Mouse (Mus musculus) hindlimb bud, embryonic 11.5 days (tissue): Measurements from ENCODE around the gene Col11a1.

Experiments
- DNase-seq: peaks from one replicate; pipeline ENCODE4 v3.0.0-alpha.2; 2012; ENCODE audit warnings: low read depth, low spot score; ENCODE audit errors: extremely low spot score

Gene Col11a1

DNA sequence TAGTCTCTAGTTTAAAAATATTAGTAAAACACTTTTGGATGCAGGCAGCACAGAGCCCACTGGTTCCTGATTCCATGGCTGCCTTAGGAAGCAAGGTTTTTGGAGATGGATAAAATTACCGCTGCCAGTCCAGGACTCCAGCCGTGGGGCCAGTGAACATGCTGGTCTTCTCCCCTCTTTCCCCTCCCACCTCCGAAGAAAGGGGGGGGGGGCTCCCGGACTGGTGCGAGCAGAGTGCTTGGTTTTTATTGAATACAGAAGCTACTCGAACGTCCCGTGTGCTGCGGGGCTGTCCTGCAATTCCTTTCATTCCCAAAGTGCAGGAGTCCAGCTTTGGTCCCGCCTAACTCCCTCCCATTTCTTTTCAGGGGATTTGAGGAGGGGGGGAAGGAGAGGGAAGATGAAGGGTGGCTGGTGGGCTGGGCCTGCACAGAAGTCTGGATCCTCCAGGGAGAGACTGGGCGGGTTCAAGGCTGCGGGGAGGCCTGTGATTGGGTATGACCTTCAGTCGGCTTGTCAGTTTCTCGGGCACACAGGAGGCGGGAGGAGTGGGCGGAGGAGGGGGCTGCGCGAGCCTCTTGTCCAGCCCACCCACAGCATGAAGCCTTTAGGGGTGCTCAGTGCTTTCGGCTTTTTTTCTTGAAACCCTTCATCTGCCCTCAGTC lies at the start of gene Col11a1:
Gene Col11a1 (plus strand): TSS at position 570 of the 665 bp plus-strand sequence.
- DNase-seq: peak; percentile 62

DNA sequence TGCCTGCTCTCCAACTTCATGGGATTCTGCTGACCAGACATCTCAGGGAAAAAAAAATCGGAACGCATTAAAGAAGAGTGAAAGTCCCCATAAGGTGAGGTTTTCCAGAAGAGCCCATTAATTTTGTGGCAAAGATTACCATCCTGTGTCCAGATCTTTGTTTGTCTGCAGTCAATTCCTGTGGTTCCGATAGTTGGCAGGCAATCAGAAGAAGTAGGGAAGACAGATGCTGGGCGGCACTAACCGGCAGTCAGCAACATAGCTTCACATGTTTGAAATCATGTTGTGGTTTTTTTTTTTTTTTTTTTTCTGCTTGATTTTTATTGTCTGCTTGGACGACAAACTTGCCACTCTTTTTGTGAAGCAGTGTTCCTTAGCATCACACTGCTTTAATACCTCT lies 39.4 kb upstream of the Col11a1 start:
- no peak for DNase-seq

- DNase-seq: no peak
Observed at GRCm38 (mm10) chr3:114030886-114031285, 546 bp downstream of the Col11a1 start.

DNA sequence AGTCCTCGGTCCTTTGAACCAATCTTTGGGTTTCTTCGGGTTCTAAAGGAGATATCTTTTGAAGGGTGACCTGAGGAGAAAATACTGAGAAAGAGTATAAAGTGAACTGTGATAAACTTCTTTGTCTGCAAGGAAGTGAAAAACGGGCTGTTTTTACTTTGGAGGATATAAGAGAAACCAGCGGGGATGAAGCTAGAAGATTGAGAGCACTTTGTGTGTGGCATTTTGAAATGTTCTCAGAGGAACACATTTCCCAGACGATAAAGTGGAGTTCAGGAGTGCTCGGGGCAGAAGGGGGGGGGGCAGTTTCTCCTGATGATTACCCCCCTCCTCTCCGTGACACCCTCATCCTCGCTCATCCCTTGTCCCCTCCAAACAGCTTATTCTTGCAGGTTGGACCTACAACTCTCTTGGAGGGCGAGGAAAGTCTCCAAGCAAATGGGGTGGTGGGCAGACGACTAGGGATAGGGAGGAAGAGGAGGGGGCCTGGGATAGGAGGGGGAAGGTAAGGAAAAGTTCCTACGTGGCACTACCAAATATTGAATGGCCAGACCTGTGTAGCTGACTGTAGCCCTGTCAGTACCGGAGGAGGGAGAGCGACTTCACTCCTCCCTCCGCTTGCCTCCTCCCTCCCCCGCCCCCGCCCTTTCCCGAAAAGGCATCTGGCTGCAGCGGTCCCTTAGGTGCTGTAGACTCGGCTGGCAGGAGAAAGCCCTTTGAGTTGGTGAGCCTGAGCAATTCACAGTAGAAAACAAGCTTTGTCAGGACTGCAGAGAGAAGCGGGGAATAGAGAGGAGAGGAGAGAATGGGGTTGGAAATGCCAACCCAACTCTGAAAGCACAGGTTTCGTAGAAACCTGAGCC lies 1.2 kb downstream of the Col11a1 start:
- no peak for DNase-seq

DNA sequence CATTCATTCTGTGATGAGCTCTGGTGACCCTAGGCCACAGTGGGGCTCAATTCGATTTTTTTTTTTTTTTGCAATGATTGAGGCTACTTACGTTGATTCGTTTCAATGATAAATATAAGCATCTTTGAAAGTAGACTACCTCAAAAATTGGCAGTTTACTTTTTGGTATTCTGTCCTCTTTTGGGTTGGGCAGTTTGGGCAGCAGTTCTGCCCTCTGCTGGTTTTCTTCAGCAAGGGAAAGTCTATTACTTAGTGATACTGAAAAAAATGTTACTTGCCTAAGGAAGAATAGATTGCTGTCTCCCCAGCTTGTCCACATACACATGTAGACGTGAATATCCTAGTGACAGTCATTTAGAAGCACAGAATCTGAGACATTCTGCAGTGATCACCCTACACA lies 2.0 kb downstream of the Col11a1 start:
- no peak for DNase-seq

DNA sequence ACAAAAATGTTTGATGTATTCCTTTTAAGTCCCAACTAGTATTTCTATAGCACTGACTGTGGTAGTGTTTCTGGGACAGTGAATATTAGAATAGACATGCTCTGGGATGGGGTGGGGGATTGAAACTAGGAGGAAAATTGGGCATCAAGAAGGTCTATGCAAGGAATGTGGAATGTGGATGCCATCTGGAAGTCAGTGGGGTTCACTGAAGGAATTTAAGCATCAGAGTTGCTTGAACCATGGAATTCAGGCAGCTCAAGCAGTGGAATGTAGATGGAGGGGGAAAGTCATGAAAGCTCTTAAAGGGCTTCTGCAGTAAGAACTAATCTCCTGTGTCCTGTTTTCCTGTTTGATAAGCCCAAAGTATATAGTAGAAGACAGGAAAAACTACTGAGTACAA lies 22.1 kb downstream of the Col11a1 start:
- no peak for DNase-seq

GRCm38 (mm10) chr3:114053501-114053900 lies 23.2 kb downstream of the Col11a1 start:
- DNase-seq: no peak

GRCm38 (mm10) chr3:114065123-114065522 lies 34.8 kb downstream of the Col11a1 start:
- no peak for DNase-seq

- DNase-seq: no peak
Observed at GRCm38 (mm10) chr3:114065587-114065986, 35.2 kb downstream of the Col11a1 start.

- no peak for DNase-seq
Observed at GRCm38 (mm10) chr3:114099335-114099734, 69.0 kb downstream of the Col11a1 start.

GRCm38 (mm10) chr3:114107099-114107498 lies 76.8 kb downstream of the Col11a1 start:
- DNase-seq: no peak

DNA sequence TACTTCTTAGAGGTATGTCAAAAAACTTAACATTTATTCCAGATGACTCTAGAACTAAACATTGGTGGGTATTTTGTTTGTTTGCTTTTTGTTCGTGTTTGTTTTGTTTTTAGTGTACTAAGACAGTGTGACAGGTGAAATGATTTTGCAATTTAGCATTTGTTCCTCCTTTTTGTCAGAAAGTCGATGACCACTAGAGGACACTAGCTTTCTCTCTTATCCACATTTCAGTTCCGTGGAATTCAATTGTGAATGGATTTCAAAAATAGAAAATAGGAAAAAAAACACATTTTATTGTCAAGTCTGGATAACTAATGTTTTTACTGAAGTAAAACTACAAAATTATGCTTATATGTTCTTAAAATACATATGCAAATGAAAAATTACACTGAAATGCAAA lies 116.8 kb downstream of the Col11a1 start:
- DNase-seq: no peak

- DNase-seq: no peak
Observed at GRCm38 (mm10) chr3:114197964-114198750, 167.8 kb downstream of the Col11a1 start.

DNA sequence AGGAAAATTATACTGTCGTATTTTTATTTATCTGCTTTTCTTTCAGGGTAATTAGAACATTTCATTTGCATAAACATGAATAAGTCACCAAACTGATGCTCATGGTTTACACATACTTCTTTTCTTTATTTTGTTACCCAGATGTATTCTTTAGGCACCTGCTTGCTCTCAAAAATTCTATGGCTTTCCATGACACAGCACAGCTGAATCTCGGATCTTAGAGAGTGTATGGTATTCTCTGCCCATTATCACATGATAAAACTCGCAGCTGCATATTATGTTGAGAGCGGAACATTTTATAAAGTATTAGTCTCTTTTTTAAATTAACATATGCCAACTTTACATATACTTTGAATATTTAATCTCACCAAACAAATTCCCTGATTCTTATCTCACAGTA lies 181.9 kb downstream of the Col11a1 start:
- DNase-seq: no peak

DNA sequence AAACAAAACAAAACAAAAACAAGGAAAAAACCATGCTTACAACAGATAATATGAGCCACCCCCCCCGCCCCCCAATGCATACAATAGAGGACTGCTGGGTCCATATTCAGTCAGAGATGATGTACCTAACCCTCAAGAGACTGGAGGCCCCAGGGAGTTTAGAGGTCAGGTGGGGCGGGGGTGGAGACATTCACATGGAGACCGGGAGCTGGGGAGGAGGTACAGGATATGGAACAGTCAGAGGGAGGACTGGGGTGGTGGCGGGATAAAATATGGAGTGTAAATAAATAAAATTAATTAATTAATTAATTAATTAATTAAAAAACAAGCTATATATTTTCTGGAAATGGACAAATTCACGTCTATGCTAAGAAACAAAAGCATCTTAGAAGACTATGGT lies 185.8 kb downstream of the Col11a1 start:
- no peak for DNase-seq

DNA sequence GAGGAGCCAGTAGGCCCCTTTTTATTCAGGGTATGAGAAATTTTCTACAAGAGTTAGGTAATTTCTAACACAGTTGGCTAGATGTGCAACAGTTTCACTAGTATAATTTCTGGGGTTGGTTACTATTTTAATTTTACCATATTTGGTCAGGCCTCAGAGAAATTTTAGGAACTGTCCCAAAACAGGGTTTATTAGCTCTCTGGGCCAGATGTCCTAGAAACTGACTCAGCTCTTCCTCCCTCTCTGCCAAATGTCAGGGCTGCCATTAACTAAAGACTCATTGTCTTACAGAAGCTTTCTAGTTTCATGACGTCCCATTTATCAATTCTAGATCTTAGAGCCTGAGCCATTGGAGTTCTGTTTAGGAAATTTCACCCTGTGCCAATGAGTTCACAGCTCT lies 199.2 kb downstream of the Col11a1 start:
- DNase-seq: no peak
